Mouse (Mus musculus) MEL (cell line): ENCODE data around the gene B9d2. TPM values are rescaled to one million over a fixed set of nuclear protein-coding genes. Genes with fewer than 3 reads are reported as not detected.

Experiments used
- DNase-seq: peaks from one replicate; pipeline ENCODE4 v3.0.0; 2011; ENCODE audit warnings: low read depth, low spot score
- H3K27ac ChIP-seq: 2 replicates; pipeline ENCODE4 v1.5.1; 2012; ENCODE audit warnings: low read depth, mild to moderate bottlenecking, control low read depth, low read length, moderate library complexity; ENCODE audit not compliant: control insufficient read depth
- H3K27me3 ChIP-seq, 2 experiments: fragments of 150-350 bp in 1 of 2; sonication (generic) in 1 of 2; 2 replicates each; pipeline ENCODE4 v1.6.1; 2012; ENCODE audit warnings: low read length in 2 of 2, mild to moderate bottlenecking in 2 of 2, improper control_type of control experiment in 1 of 2, moderate library complexity in 1 of 2; ENCODE audit not compliant: insufficient read depth in 2 of 2, control insufficient read depth in 1 of 2
- H3K36me3 ChIP-seq, 2 experiments: 2 replicates each; pipeline ENCODE4 v1.6.1; 2012 to 2014; ENCODE audit warnings: low read length in 2 of 2, improper control_type of control experiment in 1 of 2, inconsistent platforms in 1 of 2, mild to moderate bottlenecking in 1 of 2; ENCODE audit not compliant: insufficient read depth in 2 of 2, control insufficient read depth in 1 of 2
- H3K4me1 ChIP-seq, 2 experiments: fragments of 150-350 bp in 1 of 2; sonication (generic) in 1 of 2; 2 replicates each; pipeline ENCODE4 v1.6.1; 2012; ENCODE audit warnings: low read length in 2 of 2, improper control_type of control experiment in 1 of 2, mild to moderate bottlenecking in 1 of 2; ENCODE audit not compliant: insufficient read depth in 2 of 2, control insufficient read depth in 1 of 2
- H3K4me3 ChIP-seq, 2 experiments: fragments of 150-350 bp in 1 of 2; sonication (generic) in 1 of 2; 2 replicates each; pipeline ENCODE4 v1.5.1; 2012; ENCODE audit warnings: low read depth in 2 of 2, low read length in 2 of 2, mild to moderate bottlenecking in 2 of 2, moderate library complexity in 2 of 2, control low read depth in 1 of 2, improper control_type of control experiment in 1 of 2; ENCODE audit not compliant: control insufficient read depth in 1 of 2, insufficient read depth in 1 of 2
- H3K79me2 ChIP-seq: 2 replicates; pipeline ENCODE4 v1.6.1; 2012; ENCODE audit warnings: mild to moderate bottlenecking, low read length, moderate library complexity; ENCODE audit not compliant: control insufficient read depth, poor library complexity, insufficient read depth
- H3K9ac ChIP-seq: 2 replicates; pipeline ENCODE4 v1.6.1; 2012; ENCODE audit warnings: low read depth, mild to moderate bottlenecking, control low read depth, low read length, moderate library complexity; ENCODE audit not compliant: control insufficient read depth, poor library complexity, severe bottlenecking
- H3K9me3 ChIP-seq: fragments of 150-350 bp; sonication (generic); replicated peaks from 2 replicates; pipeline ENCODE4 v1.6.1; 2012; ENCODE audit warnings: mild to moderate bottlenecking, low read length, improper control_type of control experiment, moderate library complexity; ENCODE audit not compliant: insufficient read depth
- BHLHE40 ChIP-seq: IDR thresholded peaks from 2 replicates; pipeline ENCODE4 v1.6.1; 2012; ENCODE audit warnings: low read depth, mild to moderate bottlenecking, inconsistent platforms, low read length, improper control_type of control experiment, borderline replicate concordance
- CHD2 ChIP-seq: IDR thresholded peaks from 2 replicates; pipeline ENCODE4 v1.6.1; 2011; ENCODE audit warnings: low read length, improper control_type of control experiment
- ELF1 ChIP-seq: IDR thresholded peaks from 2 replicates; pipeline ENCODE4 v1.6.1; 2014; ENCODE audit warnings: low read depth, mild to moderate bottlenecking, inconsistent platforms, low read length, improper control_type of control experiment, moderate library complexity
- GABPA ChIP-seq: IDR thresholded peaks from 2 replicates; pipeline ENCODE4 v1.6.1; 2012; ENCODE audit warnings: low read depth, mild to moderate bottlenecking, inconsistent platforms, low read length, improper control_type of control experiment, moderate library complexity
- HCFC1 ChIP-seq: IDR thresholded peaks from 2 replicates; pipeline ENCODE4 v1.6.1; 2012; ENCODE audit warnings: low read depth, mild to moderate bottlenecking, inconsistent platforms, low read length, improper control_type of control experiment, moderate library complexity
- KAT2A ChIP-seq: conservative IDR thresholded peaks from 2 replicates; pipeline ENCODE4 v1.6.1; 2012; ENCODE audit warnings: low read depth, low read length, improper control_type of control experiment, inconsistent platforms
- MAFK ChIP-seq: IDR thresholded peaks from 2 replicates; pipeline ENCODE4 v1.6.1; 2011; ENCODE audit warnings: low read depth, mild to moderate bottlenecking, low read length, improper control_type of control experiment, borderline replicate concordance
- MAX ChIP-seq: IDR thresholded peaks from 2 replicates; pipeline ENCODE4 v1.6.1; 2011; ENCODE audit warnings: low read length, improper control_type of control experiment
- MEF2A ChIP-seq: IDR thresholded peaks from 2 replicates; pipeline ENCODE4 v1.6.1; 2014; ENCODE audit warnings: low read depth, mild to moderate bottlenecking, inconsistent platforms, low read length, improper control_type of control experiment; ENCODE audit not compliant: poor library complexity, insufficient replicate concordance, severe bottlenecking; ENCODE audit errors: extremely low read depth
- MXI1 ChIP-seq: IDR thresholded peaks from 2 replicates; pipeline ENCODE4 v1.6.1; 2011; ENCODE audit warnings: mild to moderate bottlenecking, low read depth, low read length, improper control_type of control experiment
- MYC ChIP-seq: IDR thresholded peaks from 2 replicates; pipeline ENCODE4 v1.6.1; 2011; ENCODE audit warnings: low read depth, mild to moderate bottlenecking, low read length, improper control_type of control experiment, moderate library complexity
- NELFE ChIP-seq: IDR thresholded peaks from 2 replicates; pipeline ENCODE4 v1.6.1; 2011; ENCODE audit warnings: low read depth, low read length, improper control_type of control experiment
- POLR2A ChIP-seq, 2 experiments: IDR thresholded peaks; 2 replicates each; pipeline ENCODE4 v1.6.1; 2011 to 2012; ENCODE audit warnings: low read length in 2 of 2, mild to moderate bottlenecking in 2 of 2, control low read depth in 1 of 2, improper control_type of control experiment in 1 of 2, low read depth in 1 of 2, moderate library complexity in 1 of 2; ENCODE audit not compliant: control insufficient read depth in 1 of 2, insufficient read depth in 1 of 2, poor library complexity in 1 of 2
- SMC3 ChIP-seq: IDR thresholded peaks from 2 replicates; pipeline ENCODE4 v1.6.1; 2011; ENCODE audit warnings: low read depth, low read length, improper control_type of control experiment
- TBP ChIP-seq: IDR thresholded peaks from 2 replicates; pipeline ENCODE4 v1.8.0; 2011; ENCODE audit warnings: low read depth, low read length, improper control_type of control experiment
- TCF12 ChIP-seq: IDR thresholded peaks from 2 replicates; pipeline ENCODE4 v1.6.1; 2014; ENCODE audit warnings: low read depth, mild to moderate bottlenecking, inconsistent platforms, low read length, improper control_type of control experiment, moderate library complexity
- UBTF ChIP-seq: IDR thresholded peaks from 2 replicates; pipeline ENCODE4 v1.6.1; 2012; ENCODE audit warnings: low read depth, mild to moderate bottlenecking, inconsistent platforms, low read length, improper control_type of control experiment, moderate library complexity, borderline replicate concordance; ENCODE audit not compliant: insufficient read depth
- USF1 ChIP-seq: IDR thresholded peaks from 2 replicates; pipeline ENCODE4 v1.6.1; 2014; ENCODE audit warnings: low read depth, mild to moderate bottlenecking, inconsistent platforms, low read length, improper control_type of control experiment, moderate library complexity
- USF2 ChIP-seq, 2 experiments: IDR thresholded peaks; 2 replicates each; pipeline ENCODE4 v1.6.1; 2011 to 2012; ENCODE audit warnings: improper control_type of control experiment in 2 of 2, low read length in 2 of 2, borderline replicate concordance in 1 of 2, inconsistent platforms in 1 of 2, low read depth in 1 of 2, mild to moderate bottlenecking in 1 of 2; ENCODE audit not compliant: insufficient read depth in 1 of 2
- ZC3H11A ChIP-seq: IDR thresholded peaks from 2 replicates; pipeline ENCODE4 v1.6.1; 2012; ENCODE audit warnings: low read depth, mild to moderate bottlenecking, inconsistent platforms, low read length, improper control_type of control experiment
- ZKSCAN1 ChIP-seq: IDR thresholded peaks from 2 replicates; pipeline ENCODE4 v1.6.1; 2012; ENCODE audit warnings: low read depth, mild to moderate bottlenecking, inconsistent platforms, low read length, improper control_type of control experiment, moderate library complexity
- ZMIZ1 ChIP-seq: IDR thresholded peaks from 2 replicates; pipeline ENCODE4 v1.6.1; 2012; ENCODE audit warnings: low read depth, mild to moderate bottlenecking, inconsistent platforms, low read length, improper control_type of control experiment, moderate library complexity
- ZNF384 ChIP-seq: IDR thresholded peaks from 2 replicates; pipeline ENCODE4 v1.6.1; 2012; ENCODE audit warnings: low read depth, mild to moderate bottlenecking, inconsistent platforms, low read length, improper control_type of control experiment
- polyA plus RNA-seq, 2 experiments: library from polyadenylated mRNA; stranded (reverse) in 1 of 2; unstranded in 1 of 2; fragments of >175 nt in 1 of 2; fragments of >200 nt in 1 of 2; gene quantifications; 2 replicates each; pipeline versions ENCODE4 v1.2.1 to v1.2.4; 2012; ENCODE audit warnings: low replicate concordance in 2 of 2, low read depth in 1 of 2; ENCODE audit not compliant: insufficient read length in 2 of 2, insufficient read depth in 1 of 2, missing spikeins in 1 of 2
- total RNA-seq: library from RNA; depleted of rRNA; stranded (reverse); fragments of 300-350 nt; gene quantifications from 2 replicates; pipeline ENCODE4 v1.2.3, GENCODE M21; 2012

Gene B9d2
- total and polyA plus RNA-seq, 3 experiments, result 70.4 to 108 TPM; not detected in 1

- Histone ChIP-seq H3K36me3 (peaks cover 0 to 6% of the 10 kb centered on the region in 2 experiments; a peak in 2 of 4 replicates), H3K27me3 (no peaks in the 10 kb centered on the region), H3K4me3 (no peak overlapping the region)
These were observed 34.0 kb downstream of the B9d2 start for GRCm38 (mm10) chr7:25714581-25714980.

GRCm38 (mm10) chr7:25715731-25716271 lies 35.2 kb downstream of the B9d2 start:
- Histone ChIP-seq H3K27ac (no peak overlapping the region), H3K27me3 (no peaks in the 10 kb centered on the region), H3K9me3 (no peaks in the 10 kb centered on the region), H3K36me3 (peaks cover 0 to 11% of the 10 kb centered on the region in 2 experiments; a peak in 2 of 4 replicates), H3K4me3 (no peak overlapping the region), H3K4me1 (peaks cover 3 to 16% of the 10 kb centered on the region in 2 experiments; a peak in 3 of 4 replicates), H3K9ac (no peak overlapping the region), H3K79me2 (peaks cover 3% of the 10 kb centered on the region; the same call in 1 of the 2 replicates)
- no peak for TF ChIP-seq ELF1
- no peak for TF ChIP-seq ZNF384
- no peak for TF ChIP-seq ZKSCAN1
- no peak for TF ChIP-seq ZMIZ1
- TF ChIP-seq ZC3H11A, result no peak
- no peak for TF ChIP-seq MEF2A
- TF ChIP-seq MYC, result no peak
- no peak for TF ChIP-seq KAT2A
- no peak for TF ChIP-seq MAFK
- no peak for TF ChIP-seq UBTF
- TF ChIP-seq USF1, result no peak
- TF ChIP-seq SMC3, result no peak; the same call in 1 of the 2 replicates
- TF ChIP-seq BHLHE40, result no peak
- TF ChIP-seq NELFE, result no peak
- no peak for TF ChIP-seq GABPA
- TF ChIP-seq TCF12, result no peak
- no peak for TF ChIP-seq MXI1
- TF ChIP-seq MAX, result no peak
- DNase-seq, result no peak

More at GRCm38 (mm10) chr7:25714581-25714980, 34.0 kb downstream of the B9d2 start:
- Histone ChIP-seq H3K4me1 (peaks cover 0 to 9% of the 10 kb centered on the region in 2 experiments; a peak in 2 of 4 replicates), H3K9ac (no peak overlapping the region), H3K9me3 (no peaks in the 10 kb centered on the region), H3K79me2 (peaks cover 3% of the 10 kb centered on the region; the same call in 1 of the 2 replicates), H3K27ac (no peak overlapping the region)
- TF ChIP-seq USF2 (IDR thresholded peaks at IDR 0.05; ENCODE audit: borderline replicate concordance in 1 of 2, insufficient read depth in 1 of 2, low read depth in 1 of 2, low read length in 2 of 2) (no peak), MAX (no peak), KAT2A (no peak), POLR2A (IDR thresholded peaks at IDR 0.05; ENCODE audit: control insufficient read depth in 1 of 2, insufficient read depth in 1 of 2, low read depth in 1 of 2, low read length in 2 of 2, poor library complexity in 1 of 2) (no peak), BHLHE40 (no peak), NELFE (no peak), ELF1 (no peak), HCFC1 (no peak), CHD2 (no peak), ZC3H11A (no peak), MXI1 (no peak), MYC (no peak), GABPA (no peak), USF1 (no peak), TBP (no peak)
- DNase-seq, result no peak
